Mouse (Mus musculus) urinary bladder, adult 2 months (tissue): ENCODE data around the gene Slc38a4. TPM values are rescaled to one million over a fixed set of nuclear protein-coding genes. Genes with fewer than 3 reads are reported as not detected.

ENCODE experiments used
- DNase-seq: peaks from one replicate; pipeline ENCODE4 v3.0.0; 2022; ENCODE audit warnings: low spot score
- polyA plus RNA-seq: library from polyadenylated mRNA; depleted of rRNA; stranded (reverse); fragments of >200 nt; gene quantifications from 2 replicates; pipeline ENCODE4 v1.2.3, GENCODE M21; 2012

Gene Slc38a4
- polyA plus RNA-seq, 1 experiment, result 4.9 TPM

GRCm38 (mm10) chr15:97054131-97054530, 1.6 kb downstream of the Slc38a4 start:
- no peak for DNase-seq

GRCm38 (mm10) chr15:97050436-97050835, 5.3 kb downstream of the Slc38a4 start:
- no peak for DNase-seq

GRCm38 (mm10) chr15:97050011-97050410, 5.7 kb downstream of the Slc38a4 start:
- no peak for DNase-seq

GRCm38 (mm10) chr15:97049281-97049841, 6.4 kb downstream of the Slc38a4 start:
- DNase-seq, result no peak

GRCm38 (mm10) chr15:97048267-97048666, 7.5 kb downstream of the Slc38a4 start:
- no peak for DNase-seq

GRCm38 (mm10) chr15:97043921-97044320, 11.8 kb downstream of the Slc38a4 start:
- no peak for DNase-seq

GRCm38 (mm10) chr15:97042001-97042491, 13.7 kb downstream of the Slc38a4 start:
- no peak for DNase-seq

GRCm38 (mm10) chr15:97041182-97041581, 14.6 kb downstream of the Slc38a4 start:
- no peak for DNase-seq

- no peak for DNase-seq
Measured at GRCm38 (mm10) chr15:97037710-97038109, 18.0 kb downstream of the Slc38a4 start.

GRCm38 (mm10) chr15:97035892-97036291, 19.9 kb downstream of the Slc38a4 start:
- no peak for DNase-seq

- DNase-seq, result no peak
Measured at GRCm38 (mm10) chr15:97033485-97033991, 22.2 kb downstream of the Slc38a4 start.

GRCm38 (mm10) chr15:97031886-97032285, 23.9 kb downstream of the Slc38a4 start:
- no peak for DNase-seq

GRCm38 (mm10) chr15:97030984-97031492, 24.7 kb downstream of the Slc38a4 start:
- DNase-seq, result no peak

- no peak for DNase-seq
Measured at GRCm38 (mm10) chr15:97030136-97030535, 25.6 kb downstream of the Slc38a4 start.

- DNase-seq, result no peak
Measured at GRCm38 (mm10) chr15:97029064-97029791, 26.5 kb downstream of the Slc38a4 start.

GRCm38 (mm10) chr15:97028651-97029050, 27.1 kb downstream of the Slc38a4 start:
- DNase-seq, result no peak

GRCm38 (mm10) chr15:97028046-97028634, 27.6 kb downstream of the Slc38a4 start:
- DNase-seq, result no peak

GRCm38 (mm10) chr15:97026670-97027069, 29.1 kb downstream of the Slc38a4 start:
- no peak for DNase-seq

- DNase-seq, result no peak
Measured at GRCm38 (mm10) chr15:97022764-97023163, 33.0 kb downstream of the Slc38a4 start.

GRCm38 (mm10) chr15:97022213-97022612, 33.5 kb downstream of the Slc38a4 start:
- no peak for DNase-seq

GRCm38 (mm10) chr15:97020221-97020620, 35.5 kb downstream of the Slc38a4 start:
- no peak for DNase-seq

- no peak for DNase-seq
Measured at GRCm38 (mm10) chr15:97019323-97019722, 36.4 kb downstream of the Slc38a4 start.

- DNase-seq, result no peak
Measured at GRCm38 (mm10) chr15:97017195-97017594, 38.6 kb downstream of the Slc38a4 start.
